Mouse (Mus musculus) embryonic facial prominence, embryonic 14.5 days (tissue): ENCODE results near the gene Ide. TPM values are rescaled to one million over a fixed set of nuclear protein-coding genes. Genes with fewer than 3 reads are reported as not detected.

ENCODE experiments used
- ATAC-seq: fragments of 200-750 bp; cut with Nextera tagmentation; 2 replicates; pipeline ENCODE4 v1.8.0; 2017; ENCODE audit warnings: low read depth, moderate number of reproducible peaks, moderate TSS enrichment
- DNase-seq: peaks from one replicate; pipeline ENCODE4 v3.0.0-alpha.2; 2015; ENCODE audit warnings: low spot score
- H3K27ac ChIP-seq: fragments of 300-500 bp; sonication (generic); replicated peaks from 2 replicates; pipeline ENCODE4 v1.5.1; 2014; ENCODE audit warnings: low read depth, mild to moderate bottlenecking, low read length, moderate library complexity
- H3K27me3 ChIP-seq: fragments of 300-500 bp; sonication (generic); replicated peaks from 2 replicates; pipeline ENCODE4 v1.6.1; 2014; ENCODE audit warnings: low read length; ENCODE audit not compliant: control insufficient read depth, insufficient read depth
- H3K36me3 ChIP-seq: fragments of 300-500 bp; sonication (generic); 2 replicates; pipeline ENCODE4 v1.6.1; 2014; ENCODE audit warnings: low read length, mixed read lengths; ENCODE audit not compliant: control insufficient read depth, insufficient read depth
- H3K4me1 ChIP-seq: fragments of 300-500 bp; sonication (generic); 2 replicates; pipeline ENCODE4 v1.6.1; 2014; ENCODE audit warnings: antibody characterized with exemption, low read length; ENCODE audit not compliant: control insufficient read depth, insufficient read depth
- H3K4me2 ChIP-seq: fragments of 300-500 bp; sonication (generic); 2 replicates; pipeline ENCODE4 v1.6.1; 2014; ENCODE audit warnings: low read depth, mild to moderate bottlenecking, low read length, moderate library complexity, mixed read lengths
- H3K4me3 ChIP-seq: fragments of 300-500 bp; sonication (generic); 2 replicates; pipeline ENCODE4 v1.5.1; 2014; ENCODE audit warnings: low read depth, mild to moderate bottlenecking, low read length
- H3K9ac ChIP-seq: fragments of 300-500 bp; sonication (generic); 2 replicates; pipeline ENCODE4 v1.6.1; 2014; ENCODE audit warnings: low read depth, mild to moderate bottlenecking, low read length, moderate library complexity, mixed read lengths
- H3K9me3 ChIP-seq: fragments of 300-500 bp; sonication (generic); 2 replicates; pipeline ENCODE4 v1.6.1; 2016; ENCODE audit warnings: low read length; ENCODE audit not compliant: control insufficient read depth
- WGBS: fragments of 180-500 bp; shearing (Covaris S2); extraction: QIAGEN DNeasy Blood & Tissue Kit; methylation state at CpG from one replicate; pipeline ENCODE4 v1.1.7; 2014; 5-methylcytosine and 5-hydroxymethylcytosine counted together
- polyA plus RNA-seq: library from polyadenylated mRNA; unstranded; fragments of >200 nt; fragmentation: Nextera tagmentation; extraction: Ambion mirVana; gene quantifications from 2 replicates; pipeline ENCODE4 v1.2.1, GENCODE M21; 2014

Gene Ide
- polyA plus RNA-seq, 1 experiment from 2014 or later = 50.3 TPM

DNA sequence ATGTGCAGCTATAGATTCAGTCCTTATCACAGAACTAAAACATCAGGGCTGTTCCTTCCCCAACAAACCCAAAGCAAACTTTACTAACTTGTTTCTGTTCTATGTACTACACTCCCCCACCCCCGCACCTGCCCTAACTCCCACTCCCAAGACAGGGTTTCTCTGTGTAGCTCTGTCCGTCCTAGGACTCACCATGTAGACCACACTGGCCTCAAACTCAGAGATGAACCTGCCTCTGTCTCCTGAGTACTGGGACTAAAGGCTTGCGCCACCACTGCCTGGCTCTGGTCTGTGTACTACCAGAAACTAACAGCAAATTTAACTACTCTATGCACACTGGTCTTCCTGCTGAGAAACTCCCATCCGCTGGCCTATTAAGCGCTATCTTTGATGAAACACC lies 32.8 kb downstream of the Ide start:
- ATAC-seq = no peak
- Histone ChIP-seq H3K27me3 (no peaks in the 10 kb centered on the region), H3K27ac (no peak overlapping the region), H3K9me3 (no peaks in the 10 kb centered on the region), H3K36me3 (peaks cover 10% of the 10 kb centered on the region; the same call in 1 of the 2 replicates), H3K4me1 (no peaks in the 10 kb centered on the region), H3K4me2 (no peak overlapping the region), H3K4me3 (no peak overlapping the region), H3K9ac (no peak overlapping the region)
- DNase-seq = no peak
- 90% methylated on average over 5 of the region's 5 CpGs for WGBS

- Histone ChIP-seq H3K4me3 (no peak overlapping the region), H3K27ac (no peak overlapping the region), H3K4me2 (no peak overlapping the region), H3K9me3 (no peaks in the 10 kb centered on the region), H3K27me3 (no peaks in the 10 kb centered on the region), H3K36me3 (peaks cover 6% of the 10 kb centered on the region; the same call in 1 of the 2 replicates), H3K4me1 (no peaks in the 10 kb centered on the region), H3K9ac (no peak overlapping the region)
- no peak for DNase-seq
- WGBS = 72% methylated on average over 4 of the region's 4 CpGs
- no peak for ATAC-seq
These were observed 33.6 kb downstream of the Ide start for GRCm38 (mm10) chr19:37304006-37304405.

DNA sequence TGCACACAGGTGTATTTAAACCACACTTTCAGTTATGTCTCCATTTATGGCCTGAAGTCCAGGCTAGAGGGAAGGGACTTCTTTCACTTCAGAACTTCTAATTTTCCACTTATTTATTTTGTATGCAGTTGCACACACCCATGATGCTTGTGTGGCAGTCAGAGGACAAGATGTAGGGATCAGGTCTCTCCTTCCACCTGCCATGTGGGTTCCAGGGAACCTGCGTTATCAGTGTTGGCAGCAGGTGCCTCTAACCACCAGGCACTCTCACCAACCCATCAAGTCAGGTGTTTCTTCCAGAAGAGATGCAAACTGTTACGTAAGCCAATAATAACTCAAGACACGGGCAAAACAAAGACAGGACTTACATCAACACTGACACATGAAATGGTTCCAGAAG lies 35.9 kb downstream of the Ide start:
- ATAC-seq = no peak
- Histone ChIP-seq H3K27ac (no peak overlapping the region), H3K4me1 (no peaks in the 10 kb centered on the region), H3K4me3 (no peak overlapping the region), H3K9ac (no peak overlapping the region), H3K4me2 (no peak overlapping the region), H3K27me3 (no peaks in the 10 kb centered on the region), H3K9me3 (no peaks in the 10 kb centered on the region), H3K36me3 (peaks cover 4% of the 10 kb centered on the region; the same call in 1 of the 2 replicates)
- DNase-seq = no peak
- WGBS = 81% methylated on average over 3 of the region's 3 CpGs

DNA sequence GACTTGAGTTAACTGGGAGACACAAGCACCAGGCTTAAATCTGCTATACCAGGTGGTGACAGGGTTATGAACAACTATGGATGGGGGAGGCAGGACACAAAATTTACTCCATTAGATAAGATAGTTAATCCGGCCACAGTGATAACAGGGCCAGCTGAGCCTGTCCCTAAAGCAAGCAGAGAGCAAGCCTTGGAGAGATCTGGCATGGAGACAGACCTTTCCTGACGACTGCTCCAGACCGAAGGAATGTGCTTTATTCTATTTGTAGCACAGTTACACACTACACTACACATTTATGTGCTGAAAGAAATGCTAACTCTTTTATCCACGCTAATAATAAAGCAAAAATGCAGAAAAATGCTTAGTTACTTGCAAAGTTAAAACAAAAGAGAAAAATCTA lies 46.0 kb downstream of the Ide start:
- WGBS = 66% methylated on average over 4 of the region's 4 CpGs
- no peak overlapping the region for H3K4me3 ChIP-seq
- H3K4me1 ChIP-seq = no peaks in the 10 kb centered on the region
- H3K4me2 ChIP-seq = no peak overlapping the region
- no peak overlapping the region for H3K9ac ChIP-seq
- peaks cover 5% of the 10 kb centered on the region for H3K36me3 ChIP-seq
- no peak for ATAC-seq
- H3K9me3 ChIP-seq = no peaks in the 10 kb centered on the region
- H3K27ac ChIP-seq = no peak overlapping the region
- no peak for DNase-seq
- no peaks in the 10 kb centered on the region for H3K27me3 ChIP-seq

- Histone ChIP-seq H3K4me1 (no peaks in the 10 kb centered on the region), H3K9ac (no peak overlapping the region), H3K27me3 (no peaks in the 10 kb centered on the region), H3K4me2 (no peak overlapping the region), H3K4me3 (no peak overlapping the region), H3K36me3 (peaks cover 7% of the 10 kb centered on the region), H3K27ac (no peak overlapping the region), H3K9me3 (no peaks in the 10 kb centered on the region)
- WGBS = 80% methylated on average over 8 of the region's 8 CpGs
- DNase-seq (no peak), ATAC-seq (no peak)
These were observed 46.7 kb downstream of the Ide start for GRCm38 (mm10) chr19:37290906-37291305.

- DNase-seq = no peak
- ATAC-seq = no peak
- peaks cover 34% of the 10 kb centered on the region for H3K36me3 ChIP-seq
- H3K9me3 ChIP-seq = no peaks in the 10 kb centered on the region
- no peak overlapping the region for H3K9ac ChIP-seq
- H3K4me2 ChIP-seq = no peak overlapping the region
- H3K4me1 ChIP-seq = no peaks in the 10 kb centered on the region
- no peaks in the 10 kb centered on the region for H3K27me3 ChIP-seq
- no peak overlapping the region for H3K27ac ChIP-seq
- no peak overlapping the region for H3K4me3 ChIP-seq
- 89% methylated on average over 9 of the region's 9 CpGs for WGBS
These were observed 52.9 kb downstream of the Ide start for GRCm38 (mm10) chr19:37284775-37285174.

DNA sequence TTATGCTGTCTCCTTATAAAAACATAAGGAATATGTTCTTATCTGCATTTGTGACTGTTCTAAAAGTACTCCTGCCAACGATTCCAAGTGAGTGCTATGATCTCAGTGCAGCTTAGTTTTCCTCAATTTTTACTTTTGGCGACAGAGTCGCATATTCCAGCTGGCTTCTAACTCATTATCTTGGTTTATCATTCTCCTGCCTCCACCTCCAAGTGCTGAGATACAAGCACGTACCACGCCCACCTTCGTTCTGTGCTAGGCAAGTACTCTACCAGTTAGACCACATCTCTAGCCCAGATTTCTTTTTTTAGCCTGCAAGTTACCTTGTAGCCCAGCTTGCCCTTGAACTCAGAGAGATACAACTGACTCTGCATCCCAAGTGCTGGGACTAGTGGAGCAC lies 54.5 kb downstream of the Ide start:
- H3K36me3 ChIP-seq = peaks cover 40% of the 10 kb centered on the region
- H3K4me3 ChIP-seq = no peak overlapping the region
- no peak overlapping the region for H3K27ac ChIP-seq
- ATAC-seq = no peak
- no peak for DNase-seq
- H3K9me3 ChIP-seq = no peaks in the 10 kb centered on the region
- H3K4me1 ChIP-seq = no peaks in the 10 kb centered on the region
- WGBS = 94% methylated on average over 6 of the region's 6 CpGs
- no peak overlapping the region for H3K4me2 ChIP-seq
- no peaks in the 10 kb centered on the region for H3K27me3 ChIP-seq
- no peak overlapping the region for H3K9ac ChIP-seq

- H3K4me2 ChIP-seq = no peak overlapping the region
- DNase-seq (no peak), ATAC-seq (no peak)
- no peaks in the 10 kb centered on the region for H3K4me1 ChIP-seq
- no peaks in the 10 kb centered on the region for H3K27me3 ChIP-seq
- H3K4me3 ChIP-seq = no peak overlapping the region
- WGBS = 67% methylated on average over 1 of the region's 1 CpGs
- H3K27ac ChIP-seq = no peak overlapping the region
- H3K9me3 ChIP-seq = no peaks in the 10 kb centered on the region
- peaks cover 35% of the 10 kb centered on the region for H3K36me3 ChIP-seq
- no peak overlapping the region for H3K9ac ChIP-seq
These were observed 55.9 kb downstream of the Ide start for GRCm38 (mm10) chr19:37281710-37282109.

- Histone ChIP-seq H3K9me3 (no peaks in the 10 kb centered on the region), H3K4me3 (no peak overlapping the region), H3K36me3 (peaks cover 37% of the 10 kb centered on the region), H3K27ac (no peak overlapping the region), H3K27me3 (no peaks in the 10 kb centered on the region), H3K4me1 (no peaks in the 10 kb centered on the region), H3K4me2 (no peak overlapping the region), H3K9ac (no peak overlapping the region)
- DNase-seq (no peak), ATAC-seq (no peak)
- WGBS = 87% methylated on average over 1 of the region's 1 CpGs
These were observed 58.5 kb downstream of the Ide start for GRCm38 (mm10) chr19:37279194-37279593.
